Mouse (Mus musculus) C2C12 (cell line): ENCODE data around the gene Rgs10. TPM values are rescaled to one million over a fixed set of nuclear protein-coding genes. Genes with fewer than 3 reads are reported as not detected.
A peak's percentile ranks its signal among the peaks of the same experiment; 100 is the strongest.

Experiments
- H3K27me3 ChIP-seq: one replicate; pipeline ENCODE4 v1.6.1; 2011; ENCODE audit not compliant: control insufficient read depth, insufficient read depth, insufficient read length
- H3K36me3 ChIP-seq: one replicate; pipeline ENCODE4 v1.6.1; 2011; ENCODE audit not compliant: control insufficient read depth, insufficient read depth
- H3K4me3 ChIP-seq: one replicate; pipeline ENCODE4 v1.5.1; 2011; ENCODE audit warnings: mild to moderate bottlenecking, control low read depth; ENCODE audit not compliant: poor library complexity, insufficient read depth, severe bottlenecking
- H3K79me2 ChIP-seq: one replicate; pipeline ENCODE4 v1.6.1; 2011; ENCODE audit not compliant: control insufficient read depth, insufficient read depth
- H3K79me3 ChIP-seq: one replicate; pipeline ENCODE4 v1.6.1; 2011; ENCODE audit warnings: low read depth, control low read depth
- H3ac ChIP-seq: one replicate; pipeline ENCODE3; 2011; ENCODE audit warnings: low read depth; ENCODE audit not compliant: control insufficient read depth, insufficient read length
- CEBPB ChIP-seq: IDR thresholded peaks from one replicate; pipeline ENCODE4 v1.6.1; 2011; ENCODE audit warnings: low read depth, mild to moderate bottlenecking, control low read depth, moderate library complexity
- CTCF ChIP-seq: IDR thresholded peaks from one replicate; pipeline ENCODE4 v1.5.1; 2011; ENCODE audit not compliant: control insufficient read depth, insufficient read depth, insufficient read length
- FOSL1 ChIP-seq: IDR thresholded peaks from one replicate; pipeline ENCODE4 v1.8.0; 2011; ENCODE audit warnings: mild to moderate bottlenecking, low read length; ENCODE audit not compliant: poor library complexity, insufficient read depth, severe bottlenecking
- MAX ChIP-seq: IDR thresholded peaks from one replicate; pipeline ENCODE4 v1.6.1; 2011; ENCODE audit warnings: mild to moderate bottlenecking, control low read depth
- MYOD1 ChIP-seq: IDR thresholded peaks from one replicate; pipeline ENCODE4 v1.6.1; 2011; ENCODE audit warnings: low read depth; ENCODE audit not compliant: control insufficient read depth, insufficient read length
- MYOG ChIP-seq: IDR thresholded peaks from one replicate; pipeline ENCODE4 v1.6.1; 2011; ENCODE audit not compliant: control insufficient read depth, insufficient read length; ENCODE audit errors: extremely low read depth
- USF1 ChIP-seq: IDR thresholded peaks from one replicate; pipeline ENCODE4 v1.6.1; 2011; ENCODE audit warnings: low read depth, mild to moderate bottlenecking, control low read depth, moderate library complexity
- polyA plus RNA-seq: library from polyadenylated mRNA; unstranded; fragments of >200 nt; fragmentation: generic; extraction: Trizol; gene quantifications from one replicate; pipeline ENCODE4 v1.2.1, GENCODE M21; 2012; ENCODE audit warnings: missing spikeins

Rgs10 gene
- polyA plus RNA-seq, 1 experiment, result 12.9 TPM

DNA sequence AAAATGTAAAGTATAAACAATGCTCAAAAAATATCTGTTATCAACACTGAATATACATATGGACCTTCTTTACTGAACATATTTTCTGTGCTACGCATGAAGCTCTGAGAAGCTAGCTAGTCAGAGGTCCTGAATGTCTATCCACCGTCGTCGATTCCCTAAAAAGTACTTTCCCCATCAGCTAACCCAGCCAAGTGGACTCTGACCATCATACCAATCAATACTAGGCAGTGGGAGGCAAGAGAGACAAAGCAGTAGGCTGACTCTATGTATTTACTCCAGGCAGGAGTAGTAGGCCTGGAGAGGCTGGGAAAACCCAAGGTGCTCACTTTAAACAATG is 41.2 kb upstream of the Rgs10 start:
- peak overlapping the region; percentile 44 for H3ac ChIP-seq
- H3K27me3 ChIP-seq, result no peaks in the 10 kb centered on the region
- peaks cover 58% of the 10 kb centered on the region for H3K79me3 ChIP-seq
- peaks cover 2% of the 10 kb centered on the region for H3K36me3 ChIP-seq
- H3K4me3 ChIP-seq, result peak overlapping the region; percentile 78
- H3K79me2 ChIP-seq, result peaks cover 66% of the 10 kb centered on the region
- no peak for TF ChIP-seq CEBPB
- TF ChIP-seq MYOD1, result no peak
- no peak for TF ChIP-seq FOSL1
- TF ChIP-seq MAX, result no peak
- TF ChIP-seq CTCF, result no peak
- no peak for TF ChIP-seq MYOG
- no peak for TF ChIP-seq USF1

DNA sequence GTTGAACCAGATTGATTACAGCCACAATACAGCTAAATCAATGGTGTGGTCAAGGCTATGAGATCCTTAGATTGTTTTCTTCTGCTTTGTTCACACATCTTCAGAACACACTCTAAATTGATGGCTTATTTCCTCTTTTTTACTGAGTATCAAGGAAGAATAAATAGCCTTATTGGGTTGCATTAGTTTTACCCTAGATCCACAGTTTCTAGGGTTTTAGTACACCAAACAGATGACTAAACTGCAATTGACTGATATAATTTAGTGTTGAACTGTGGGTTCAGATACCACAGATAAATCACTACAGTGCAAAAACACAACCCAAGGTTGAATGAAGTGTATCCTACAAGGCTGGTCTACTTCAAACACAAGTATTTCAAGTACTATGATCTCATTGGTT is 39.5 kb upstream of the Rgs10 start:
- Histone ChIP-seq H3K36me3 (peaks cover 20% of the 10 kb centered on the region), H3ac (no peak overlapping the region), H3K79me2 (peaks cover 83% of the 10 kb centered on the region), H3K27me3 (no peaks in the 10 kb centered on the region), H3K79me3 (peaks cover 74% of the 10 kb centered on the region), H3K4me3 (no peak overlapping the region)
- TF ChIP-seq CEBPB, result no peak
- no peak for TF ChIP-seq MYOG
- no peak for TF ChIP-seq FOSL1
- TF ChIP-seq MAX, result no peak
- TF ChIP-seq CTCF, result no peak
- TF ChIP-seq MYOD1, result no peak
- no peak for TF ChIP-seq USF1

DNA sequence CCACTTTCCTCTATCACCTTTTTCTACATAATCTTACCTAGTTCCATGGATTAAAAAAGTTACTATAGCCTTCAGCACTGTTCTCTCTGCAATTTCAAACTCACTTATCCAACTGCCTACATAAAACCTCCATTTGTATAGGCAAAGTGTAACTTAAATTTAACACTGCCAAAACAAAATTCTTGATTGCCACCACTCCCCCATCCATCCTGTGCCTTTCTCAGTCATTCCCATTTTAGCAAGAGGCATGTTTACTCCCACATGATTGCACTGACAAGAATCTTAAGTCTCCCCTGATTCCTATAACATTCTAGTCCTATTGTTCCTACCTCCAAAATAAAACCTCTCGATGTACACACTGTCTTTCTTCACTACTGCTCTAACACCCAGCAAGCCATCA is 34.2 kb upstream of the Rgs10 start:
- Histone ChIP-seq H3K36me3 (peaks cover 71% of the 10 kb centered on the region), H3ac (no peak overlapping the region), H3K79me2 (peaks cover 92% of the 10 kb centered on the region), H3K27me3 (no peaks in the 10 kb centered on the region), H3K79me3 (peaks cover 63% of the 10 kb centered on the region), H3K4me3 (no peak overlapping the region)
- TF ChIP-seq CEBPB, result no peak
- no peak for TF ChIP-seq MAX
- TF ChIP-seq CTCF, result no peak
- no peak for TF ChIP-seq MYOD1
- no peak for TF ChIP-seq USF1
- no peak for TF ChIP-seq FOSL1
- TF ChIP-seq MYOG, result no peak

GRCm38 (mm10) chr7:128440584-128440983 is 22.0 kb upstream of the Rgs10 start:
- peaks cover 59% of the 10 kb centered on the region for H3K36me3 ChIP-seq
- H3K79me2 ChIP-seq, result no peaks in the 10 kb centered on the region
- H3ac ChIP-seq, result no peak overlapping the region
- H3K79me3 ChIP-seq, result no peaks in the 10 kb centered on the region
- H3K27me3 ChIP-seq, result no peaks in the 10 kb centered on the region
- no peak overlapping the region for H3K4me3 ChIP-seq
- TF ChIP-seq MYOG, result no peak
- no peak for TF ChIP-seq CEBPB
- no peak for TF ChIP-seq MAX
- no peak for TF ChIP-seq CTCF

GRCm38 (mm10) chr7:128439251-128439650 is 20.7 kb upstream of the Rgs10 start:
- Histone ChIP-seq H3K79me2 (no peaks in the 10 kb centered on the region), H3ac (no peak overlapping the region), H3K36me3 (peaks cover 46% of the 10 kb centered on the region), H3K4me3 (no peak overlapping the region), H3K79me3 (no peaks in the 10 kb centered on the region), H3K27me3 (no peaks in the 10 kb centered on the region)
- TF ChIP-seq CTCF, result no peak
- no peak for TF ChIP-seq MYOD1
- TF ChIP-seq MYOG, result no peak
- TF ChIP-seq CEBPB, result no peak
- TF ChIP-seq MAX, result no peak
- no peak for TF ChIP-seq FOSL1
- no peak for TF ChIP-seq USF1

GRCm38 (mm10) chr7:128438131-128438530 is 19.6 kb upstream of the Rgs10 start:
- Histone ChIP-seq H3K36me3 (peaks cover 35% of the 10 kb centered on the region), H3K4me3 (no peak overlapping the region), H3K79me3 (no peaks in the 10 kb centered on the region), H3K27me3 (no peaks in the 10 kb centered on the region), H3ac (no peak overlapping the region), H3K79me2 (no peaks in the 10 kb centered on the region)
- TF ChIP-seq FOSL1 (no peak), MYOD1 (no peak), MYOG (no peak), CEBPB (no peak), CTCF (no peak), MAX (no peak), USF1 (no peak)
